Mouse (Mus musculus) hindbrain, embryonic 12.5 days (tissue): Measurements from ENCODE around the gene Gpr183. TPM values are rescaled to one million over a fixed set of nuclear protein-coding genes. Genes with fewer than 3 reads are reported as not detected.

Source experiments
- ATAC-seq: fragments of 200-750 bp; cut with Nextera tagmentation; 2 replicates; pipeline ENCODE4 v1.8.0; 2017; ENCODE audit warnings: moderate TSS enrichment; ENCODE audit not compliant: low FRiP score
- H3K27ac ChIP-seq: fragments of 300-500 bp; sonication (generic); 2 replicates; pipeline ENCODE4 v1.5.1; 2016; ENCODE audit warnings: mild to moderate bottlenecking
- H3K27me3 ChIP-seq: fragments of 300-500 bp; sonication (generic); 2 replicates; pipeline ENCODE4 v1.6.1; 2016; ENCODE audit warnings: mild to moderate bottlenecking
- H3K36me3 ChIP-seq: fragments of 300-500 bp; sonication (generic); 2 replicates; pipeline ENCODE4 v1.6.1; 2016; ENCODE audit warnings: mild to moderate bottlenecking
- H3K4me1 ChIP-seq: fragments of 300-500 bp; sonication (generic); 2 replicates; pipeline ENCODE4 v1.6.1; 2016
- H3K4me2 ChIP-seq: fragments of 300-500 bp; sonication (generic); replicated peaks from 2 replicates; pipeline ENCODE4 v1.6.1; 2016; ENCODE audit warnings: mild to moderate bottlenecking
- H3K4me3 ChIP-seq: fragments of 300-500 bp; sonication (generic); 2 replicates; pipeline ENCODE4 v1.5.1; 2016; ENCODE audit warnings: mild to moderate bottlenecking
- H3K9ac ChIP-seq: fragments of 300-500 bp; sonication (generic); 2 replicates; pipeline ENCODE4 v1.6.1; 2016; ENCODE audit warnings: mild to moderate bottlenecking, moderate library complexity
- H3K9me3 ChIP-seq: fragments of 300-500 bp; sonication (generic); replicated peaks from 2 replicates; pipeline ENCODE4 v1.6.1; 2016; ENCODE audit warnings: mild to moderate bottlenecking
- WGBS: fragments of 180-500 bp; shearing (Covaris S2); methylation state at CpG from one replicate; pipeline ENCODE4 v1.1.7; 2016; 5-methylcytosine and 5-hydroxymethylcytosine counted together
- polyA plus RNA-seq: library from polyadenylated mRNA; unstranded; fragments of >200 nt; fragmentation: Nextera tagmentation; extraction: Ambion mirVana; gene quantifications from 2 replicates; pipeline ENCODE4 v1.2.1, GENCODE M21; 2016

Gpr183 gene
- polyA plus RNA-seq, 1 experiment from 2014 or later = 2.1 TPM

GRCm38 (mm10) chr14:121985477-121985876, 20.5 kb upstream of the Gpr183 start:
- H3K4me2 ChIP-seq = no peak overlapping the region
- H3K4me3 ChIP-seq = no peak overlapping the region
- H3K36me3 ChIP-seq = no peaks in the 10 kb centered on the region
- H3K9ac ChIP-seq = no peak overlapping the region
- no peaks in the 10 kb centered on the region for H3K4me1 ChIP-seq
- WGBS = 88% methylated on average over 3 of the region's 3 CpGs
- ATAC-seq = no peak
- no peaks in the 10 kb centered on the region for H3K27me3 ChIP-seq
- no peak overlapping the region for H3K27ac ChIP-seq
- no peaks in the 10 kb centered on the region for H3K9me3 ChIP-seq

DNA sequence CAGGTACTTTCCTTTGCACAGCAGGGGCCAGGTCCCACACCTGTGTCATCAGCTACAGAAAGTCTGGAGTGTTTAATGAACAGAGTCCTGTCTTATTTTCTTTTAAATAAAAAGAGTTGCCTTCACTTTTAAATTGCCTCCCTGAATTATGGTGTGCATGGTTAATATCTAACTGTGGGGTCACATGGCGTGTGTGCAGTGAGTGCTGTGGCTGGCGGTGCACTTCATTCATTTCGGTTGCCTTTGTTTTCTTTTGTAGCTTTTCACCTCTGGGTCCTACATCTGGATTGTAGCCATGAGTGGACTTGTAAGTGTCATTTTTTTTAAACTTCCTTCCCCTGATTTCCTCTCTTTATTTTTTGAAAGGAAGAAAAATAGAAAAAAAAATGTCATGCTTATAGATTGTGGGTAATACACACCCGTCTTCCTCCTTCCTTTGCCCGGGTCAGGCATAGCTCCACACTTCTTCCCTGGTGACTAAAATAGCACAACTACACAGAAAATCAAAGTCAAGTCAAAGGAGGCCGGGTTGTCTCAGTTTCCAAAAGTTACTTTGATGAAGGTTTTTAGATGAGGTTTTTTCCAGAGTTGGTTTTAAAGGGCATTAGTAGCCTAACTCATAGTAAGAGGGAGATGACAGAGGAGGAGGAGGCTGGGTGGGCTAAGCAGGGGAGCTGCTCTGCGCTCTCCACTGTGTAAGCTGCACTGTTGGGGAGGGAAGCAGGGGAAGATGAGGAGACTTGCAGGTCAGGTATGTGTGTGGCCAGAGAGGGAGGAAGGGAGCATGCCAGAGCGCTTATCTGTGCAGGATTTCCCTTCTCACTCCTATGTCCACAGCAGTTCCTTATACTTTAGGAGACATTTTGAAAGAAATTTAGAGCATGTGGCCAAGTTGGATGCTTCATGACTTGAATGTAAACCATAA, 18.3 kb upstream of the Gpr183 start:
- H3K4me1 ChIP-seq = no peaks in the 10 kb centered on the region
- H3K4me3 ChIP-seq = no peak overlapping the region
- H3K9me3 ChIP-seq = no peaks in the 10 kb centered on the region
- H3K36me3 ChIP-seq = no peaks in the 10 kb centered on the region
- no peak overlapping the region for H3K9ac ChIP-seq
- no peaks in the 10 kb centered on the region for H3K27me3 ChIP-seq
- WGBS = 72% methylated on average over 8 of the region's 8 CpGs
- H3K27ac ChIP-seq = no peak overlapping the region
- H3K4me2 ChIP-seq = no peak overlapping the region
- ATAC-seq = no peak

GRCm38 (mm10) chr14:121981531-121981930, 16.5 kb upstream of the Gpr183 start:
- no peaks in the 10 kb centered on the region for H3K4me1 ChIP-seq
- H3K36me3 ChIP-seq = no peaks in the 10 kb centered on the region
- H3K9me3 ChIP-seq = no peaks in the 10 kb centered on the region
- WGBS = 82% methylated on average over 1 of the region's 1 CpGs
- H3K27ac ChIP-seq = no peak overlapping the region
- no peak for ATAC-seq
- no peaks in the 10 kb centered on the region for H3K27me3 ChIP-seq
- no peak overlapping the region for H3K4me2 ChIP-seq
- H3K4me3 ChIP-seq = no peak overlapping the region
- no peak overlapping the region for H3K9ac ChIP-seq

DNA sequence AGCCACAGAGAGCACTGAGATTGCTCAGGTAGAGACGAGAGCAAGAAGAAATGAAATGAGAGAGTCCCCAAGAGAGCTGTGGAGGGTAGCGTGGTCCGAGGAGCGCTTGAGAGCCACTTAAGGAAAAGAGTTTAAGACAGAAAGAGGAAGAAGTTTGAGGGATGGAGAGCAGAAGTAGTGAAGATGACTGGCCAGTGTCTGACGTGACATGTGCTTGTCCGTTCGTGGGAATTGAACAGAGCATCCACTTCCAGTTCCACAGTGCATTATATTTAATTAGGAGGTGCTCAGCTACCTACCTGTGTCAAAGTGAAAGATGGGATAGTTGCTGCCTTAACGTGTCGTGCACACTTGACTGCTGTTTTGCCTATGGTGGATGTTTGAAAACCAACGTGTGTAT, 8.1 kb upstream of the Gpr183 start:
- 93% methylated on average over 10 of the region's 10 CpGs for WGBS
- Histone ChIP-seq H3K4me1 (no peaks in the 10 kb centered on the region), H3K27me3 (no peaks in the 10 kb centered on the region), H3K4me3 (no peak overlapping the region), H3K27ac (no peak overlapping the region), H3K9me3 (no peaks in the 10 kb centered on the region), H3K4me2 (no peak overlapping the region), H3K36me3 (peaks cover 11% of the 10 kb centered on the region; the same call in 1 of the 2 replicates), H3K9ac (no peak overlapping the region)
- no peak for ATAC-seq

DNA sequence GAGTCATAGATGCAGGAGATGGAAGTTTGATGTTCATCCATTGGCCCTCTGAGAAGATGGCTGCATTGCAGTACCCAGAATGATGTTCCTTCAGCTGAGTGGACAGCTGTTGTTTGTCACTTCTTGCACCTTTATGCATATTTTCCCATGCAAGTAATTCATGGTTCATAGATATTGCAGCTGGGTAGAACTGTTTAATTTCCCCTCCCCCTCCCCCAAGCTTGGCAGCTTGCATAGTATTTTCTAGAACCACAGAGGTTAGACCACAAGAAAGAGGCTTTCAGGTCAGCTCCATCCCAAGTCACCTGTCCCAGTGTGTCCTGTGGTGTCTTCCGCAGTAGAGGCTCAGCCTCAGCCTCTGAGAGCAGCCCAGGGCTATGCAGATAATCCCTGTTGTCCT, 5.4 kb upstream of the Gpr183 start:
- Histone ChIP-seq H3K27me3 (no peaks in the 10 kb centered on the region), H3K9ac (no peak overlapping the region), H3K36me3 (peaks cover 3% of the 10 kb centered on the region; the same call in 1 of the 2 replicates), H3K4me3 (no peak overlapping the region), H3K27ac (no peak overlapping the region), H3K4me2 (no peak overlapping the region), H3K9me3 (no peaks in the 10 kb centered on the region), H3K4me1 (no peaks in the 10 kb centered on the region)
- ATAC-seq = no peak
- 95% methylated on average over 1 of the region's 1 CpGs for WGBS

- Histone ChIP-seq H3K4me1 (no peaks in the 10 kb centered on the region), H3K9me3 (no peaks in the 10 kb centered on the region), H3K4me2 (no peak overlapping the region), H3K9ac (no peak overlapping the region), H3K27me3 (no peaks in the 10 kb centered on the region), H3K4me3 (no peak overlapping the region), H3K36me3 (no peaks in the 10 kb centered on the region), H3K27ac (no peak overlapping the region)
- ATAC-seq = no peak
- WGBS = 96% methylated on average over 4 of the region's 4 CpGs
These were observed 2.1 kb upstream of the Gpr183 start for GRCm38 (mm10) chr14:121967095-121967494.

DNA sequence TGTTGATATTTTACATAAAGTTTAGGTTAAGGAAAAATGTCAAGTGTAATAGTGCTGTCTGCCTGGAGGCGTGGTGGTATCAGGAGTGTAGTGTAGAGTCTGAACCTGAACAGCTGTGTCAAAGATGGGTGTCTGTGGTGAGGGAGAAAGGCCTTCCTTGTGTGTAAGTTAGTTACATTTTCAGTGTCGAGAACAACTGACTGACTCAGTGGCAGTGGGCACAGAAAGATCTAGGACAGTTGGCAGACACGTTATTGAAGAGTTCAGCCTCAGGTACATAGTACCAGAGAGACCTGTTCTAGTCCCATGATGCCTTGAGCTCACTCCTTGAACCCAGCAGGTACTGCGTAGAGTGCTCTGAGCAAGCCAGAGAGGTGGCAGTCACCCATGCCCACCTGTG, 466 bp upstream of the Gpr183 start:
- H3K27me3 ChIP-seq = no peaks in the 10 kb centered on the region
- no peaks in the 10 kb centered on the region for H3K9me3 ChIP-seq
- no peaks in the 10 kb centered on the region for H3K36me3 ChIP-seq
- H3K4me3 ChIP-seq = no peak overlapping the region
- no peaks in the 10 kb centered on the region for H3K4me1 ChIP-seq
- no peak overlapping the region for H3K4me2 ChIP-seq
- no peak overlapping the region for H3K9ac ChIP-seq
- ATAC-seq = no peak
- no peak overlapping the region for H3K27ac ChIP-seq
- WGBS = 92% methylated on average over 4 of the region's 4 CpGs

GRCm38 (mm10) chr14:121963942-121964335, 1.1 kb downstream of the Gpr183 start:
- H3K4me1 ChIP-seq = no peaks in the 10 kb centered on the region
- 75% methylated on average over 4 of the region's 4 CpGs for WGBS
- H3K4me2 ChIP-seq = no peak overlapping the region
- no peak for ATAC-seq
- no peaks in the 10 kb centered on the region for H3K27me3 ChIP-seq
- H3K9ac ChIP-seq = no peak overlapping the region
- H3K27ac ChIP-seq = no peak overlapping the region
- H3K9me3 ChIP-seq = no peaks in the 10 kb centered on the region
- H3K36me3 ChIP-seq = no peaks in the 10 kb centered on the region
- no peak overlapping the region for H3K4me3 ChIP-seq

DNA sequence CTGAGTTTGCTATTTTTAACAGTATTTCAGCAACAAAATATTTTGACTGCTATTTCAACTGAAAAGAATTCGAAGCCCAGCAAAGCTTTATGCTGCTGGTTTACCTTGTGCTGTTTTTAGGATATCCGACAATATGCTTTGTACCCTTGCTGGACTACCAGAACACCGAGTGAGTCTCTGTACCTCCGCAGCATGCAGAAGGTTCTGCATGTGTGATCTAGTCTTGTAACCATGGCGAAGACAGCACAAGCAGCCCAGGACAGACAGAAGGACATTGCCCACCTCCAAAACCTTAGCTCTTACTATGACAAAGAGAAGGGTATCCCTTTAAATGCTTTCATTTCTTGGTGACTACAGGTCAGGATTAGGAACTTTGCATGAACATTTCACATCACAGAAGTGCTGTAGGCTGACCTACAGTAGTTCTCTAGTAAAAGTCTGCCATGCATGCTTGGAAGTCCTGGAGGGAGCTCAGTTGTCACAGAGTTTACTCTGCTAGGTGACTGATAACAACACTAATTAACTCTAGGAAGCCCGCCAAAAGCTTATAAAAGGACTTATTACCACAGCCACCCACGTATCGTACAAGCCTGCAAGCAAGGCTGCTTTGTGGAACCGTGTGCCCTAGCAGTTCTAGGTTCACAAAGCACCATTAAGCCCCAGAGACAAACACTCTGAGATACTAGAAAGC, 1.6 kb downstream of the Gpr183 start:
- no peak overlapping the region for H3K27ac ChIP-seq
- no peaks in the 10 kb centered on the region for H3K4me1 ChIP-seq
- no peak overlapping the region for H3K9ac ChIP-seq
- H3K36me3 ChIP-seq = no peaks in the 10 kb centered on the region
- H3K27me3 ChIP-seq = no peaks in the 10 kb centered on the region
- no peak for ATAC-seq
- no peaks in the 10 kb centered on the region for H3K9me3 ChIP-seq
- 82% methylated on average over 9 of the region's 9 CpGs for WGBS
- H3K4me3 ChIP-seq = no peak overlapping the region
- H3K4me2 ChIP-seq = no peak overlapping the region

DNA sequence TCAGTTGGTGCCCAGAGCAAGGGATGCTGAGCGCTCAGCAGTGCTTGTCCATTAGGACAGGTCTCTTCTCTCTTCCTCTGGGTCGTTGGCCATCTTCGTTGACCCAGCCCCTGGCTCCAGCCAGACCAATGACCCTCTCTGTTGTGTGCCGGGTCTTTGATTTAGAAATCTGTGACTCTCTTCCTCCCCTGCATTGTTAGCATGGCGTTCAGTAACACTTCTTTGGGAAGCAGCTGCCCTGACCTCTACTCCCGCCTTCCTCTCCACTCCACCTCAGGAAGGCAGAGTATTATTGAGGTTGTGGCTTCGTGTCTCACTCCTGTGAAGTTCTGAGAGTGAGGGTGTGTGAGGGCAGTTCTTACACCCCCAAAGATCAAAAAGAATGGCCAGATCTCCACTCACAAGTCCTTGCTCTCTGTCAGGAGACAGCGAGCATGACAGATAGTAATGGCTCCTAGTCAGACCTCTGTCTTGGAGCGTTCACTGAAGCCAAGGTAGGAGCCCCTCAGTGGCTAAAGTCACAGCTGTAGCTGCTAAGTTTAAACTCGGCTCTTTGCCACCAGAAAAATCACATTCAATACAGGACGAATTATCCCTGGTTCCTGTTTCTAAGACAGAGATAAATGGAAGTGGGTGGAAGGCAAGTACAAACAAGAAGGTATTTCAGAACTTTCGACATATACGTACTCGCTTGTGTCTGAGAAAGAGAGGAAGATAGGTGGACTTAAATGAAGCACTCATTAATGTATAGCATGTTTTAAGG, 2.7 kb downstream of the Gpr183 start:
- ATAC-seq = no peak
- 77% methylated on average over 14 of the region's 14 CpGs for WGBS
- no peak overlapping the region for H3K27ac ChIP-seq

DNA sequence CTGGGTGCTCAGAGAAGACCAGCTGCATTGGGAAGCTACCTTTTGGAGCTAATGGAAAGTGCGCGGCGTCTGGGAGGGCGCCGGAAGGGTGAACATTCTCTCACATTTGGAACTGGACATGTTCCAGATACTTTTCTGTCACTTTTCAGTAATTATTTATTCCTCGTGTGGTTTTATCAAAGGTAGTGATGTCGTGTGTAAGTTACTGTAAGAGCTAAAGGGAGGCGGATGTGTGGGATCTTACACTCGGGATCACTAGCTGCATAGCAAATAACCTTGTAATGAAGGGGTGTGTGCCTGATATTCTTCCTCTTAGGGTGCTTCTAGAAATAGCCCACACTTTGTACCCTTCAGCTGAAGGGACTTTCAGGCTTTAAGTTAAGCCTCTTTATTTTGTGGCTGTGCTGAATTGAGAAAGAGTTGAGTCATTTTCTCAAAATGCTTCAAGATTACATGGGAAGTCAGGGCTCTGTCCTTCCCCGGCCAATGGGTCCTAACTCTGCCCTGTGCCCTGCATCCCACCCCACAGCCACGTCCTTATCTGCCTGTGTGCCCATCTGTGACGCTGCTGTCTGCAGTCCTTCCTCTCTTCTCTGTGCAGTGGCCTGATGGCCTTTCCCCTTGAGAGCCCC, 3.4 kb downstream of the Gpr183 start:
- Histone ChIP-seq H3K4me2 (no peak overlapping the region), H3K36me3 (no peaks in the 10 kb centered on the region), H3K4me3 (no peak overlapping the region), H3K9ac (no peak overlapping the region), H3K27me3 (no peaks in the 10 kb centered on the region), H3K27ac (no peak overlapping the region), H3K9me3 (no peaks in the 10 kb centered on the region), H3K4me1 (no peaks in the 10 kb centered on the region)
- ATAC-seq = no peak
- 86% methylated on average over 12 of the region's 12 CpGs for WGBS

More for the DNA sequence above, 2.7 kb downstream of the Gpr183 start:
- Histone ChIP-seq H3K4me2 (no peak overlapping the region), H3K36me3 (no peaks in the 10 kb centered on the region), H3K9ac (no peak overlapping the region), H3K9me3 (no peaks in the 10 kb centered on the region), H3K27me3 (no peaks in the 10 kb centered on the region), H3K4me1 (no peaks in the 10 kb centered on the region), H3K4me3 (no peak overlapping the region)

DNA sequence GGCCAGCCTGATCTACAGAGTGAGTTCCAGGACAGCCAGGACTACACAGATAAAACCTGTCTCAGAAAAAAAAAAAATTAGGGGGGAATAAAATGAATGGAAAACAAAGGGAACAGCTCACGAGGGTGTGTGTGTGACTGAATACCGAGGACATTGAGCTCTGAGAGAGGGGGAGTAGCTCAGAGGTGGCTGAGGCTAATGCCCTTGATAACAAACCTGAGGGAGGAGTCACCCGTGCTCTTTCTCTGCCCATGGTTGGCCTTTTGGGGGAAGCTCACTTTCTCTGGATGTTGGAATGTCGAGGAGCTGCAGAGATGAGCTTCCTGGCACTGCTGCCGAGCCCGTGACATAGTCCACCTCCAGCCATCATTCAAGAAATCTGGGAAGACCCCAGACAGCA, 4.0 kb downstream of the Gpr183 start:
- Histone ChIP-seq H3K4me3 (no peak overlapping the region), H3K9ac (no peak overlapping the region), H3K9me3 (no peaks in the 10 kb centered on the region), H3K27ac (no peak overlapping the region), H3K4me1 (no peaks in the 10 kb centered on the region), H3K27me3 (no peaks in the 10 kb centered on the region), H3K36me3 (no peaks in the 10 kb centered on the region), H3K4me2 (no peak overlapping the region)
- 73% methylated on average over 6 of the region's 6 CpGs for WGBS
- ATAC-seq = no peak
